Mouse (Mus musculus) ovary, adult 18-20 months (tissue): Measurements from ENCODE around the gene Cox10.

Experiments used
- DNase-seq: peaks from one replicate; pipeline ENCODE4 v3.0.0; 2022; ENCODE audit warnings: low spot score, mixed read lengths

The Cox10 gene

DNA sequence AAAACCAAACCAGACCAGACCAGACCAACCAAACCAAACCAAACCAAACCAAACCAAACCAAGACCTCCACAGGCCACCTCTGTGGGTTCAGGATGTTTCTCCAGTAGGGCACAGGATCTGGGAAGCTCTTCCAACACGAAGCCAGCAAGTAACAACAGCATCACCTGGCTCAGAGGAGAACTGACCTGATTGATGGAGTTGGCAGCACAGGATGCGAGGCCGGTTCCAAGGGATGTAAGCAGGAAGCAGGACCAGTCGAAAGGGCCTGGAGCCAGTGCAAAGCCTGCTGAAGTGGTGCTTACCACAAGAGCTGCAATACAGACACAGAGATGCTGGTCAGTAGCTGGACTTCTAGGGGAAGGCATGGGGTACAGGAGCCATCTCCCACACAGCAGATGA, 34.2 kb downstream of the Cox10 start:
- no peak for DNase-seq

DNA sequence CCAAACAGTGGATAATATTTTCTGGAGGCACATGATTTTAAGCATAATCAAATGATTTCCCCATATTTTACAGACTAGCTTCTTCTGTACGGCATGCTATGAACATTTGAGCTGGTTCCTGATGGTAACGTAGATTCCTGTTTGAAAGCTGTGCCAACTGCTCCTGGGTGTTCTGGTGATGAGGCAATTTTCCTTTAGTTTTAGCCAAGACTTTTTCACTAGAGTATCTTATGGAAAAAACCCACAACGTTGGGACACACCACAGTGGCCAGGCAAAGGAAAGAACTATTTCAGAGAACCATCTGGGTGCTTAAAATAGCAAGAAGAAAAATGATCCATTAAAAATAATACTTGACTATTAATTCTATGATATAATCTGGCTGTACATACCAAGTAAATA, 35.2 kb downstream of the Cox10 start:
- no peak for DNase-seq

DNA sequence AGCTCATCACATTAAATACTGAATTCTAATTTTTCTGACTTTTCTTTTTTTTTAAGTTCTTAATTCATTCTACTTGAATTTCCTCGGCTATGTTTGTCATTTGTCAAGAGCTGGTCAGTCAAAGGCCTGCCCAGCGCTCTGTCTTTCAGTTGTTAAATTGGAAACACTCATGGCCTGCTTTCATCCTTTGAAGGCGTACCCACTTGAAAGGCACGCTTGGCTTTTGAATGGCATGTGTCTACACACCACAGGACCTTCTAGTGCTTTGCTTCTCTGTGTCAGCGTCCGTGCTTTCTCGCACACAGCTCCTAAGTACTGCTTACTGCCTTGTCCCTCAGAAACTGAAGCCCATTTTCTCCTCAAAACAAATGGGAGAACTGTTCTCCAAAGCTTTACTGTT, 38.0 kb downstream of the Cox10 start:
- no peak for DNase-seq

DNA sequence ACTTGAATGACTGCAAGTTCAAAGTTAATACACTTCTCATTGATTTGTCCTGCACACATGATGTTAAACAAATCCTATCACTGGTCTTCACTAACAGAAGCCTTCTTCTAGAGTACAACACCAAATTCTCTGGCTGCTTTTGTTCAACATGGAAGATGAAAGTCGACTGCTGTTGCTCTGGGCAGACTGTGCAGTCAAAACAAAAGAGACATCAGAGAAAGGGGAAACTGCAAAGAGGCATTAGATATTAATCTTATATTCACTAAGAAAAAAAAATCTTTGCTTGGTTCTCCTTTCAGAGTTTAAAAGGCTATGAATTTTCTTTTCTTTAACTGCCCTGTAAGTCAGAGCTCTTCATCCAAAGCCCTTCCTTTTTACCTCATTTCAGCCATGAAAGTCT, 39.7 kb downstream of the Cox10 start:
- DNase-seq, result no peak

DNA sequence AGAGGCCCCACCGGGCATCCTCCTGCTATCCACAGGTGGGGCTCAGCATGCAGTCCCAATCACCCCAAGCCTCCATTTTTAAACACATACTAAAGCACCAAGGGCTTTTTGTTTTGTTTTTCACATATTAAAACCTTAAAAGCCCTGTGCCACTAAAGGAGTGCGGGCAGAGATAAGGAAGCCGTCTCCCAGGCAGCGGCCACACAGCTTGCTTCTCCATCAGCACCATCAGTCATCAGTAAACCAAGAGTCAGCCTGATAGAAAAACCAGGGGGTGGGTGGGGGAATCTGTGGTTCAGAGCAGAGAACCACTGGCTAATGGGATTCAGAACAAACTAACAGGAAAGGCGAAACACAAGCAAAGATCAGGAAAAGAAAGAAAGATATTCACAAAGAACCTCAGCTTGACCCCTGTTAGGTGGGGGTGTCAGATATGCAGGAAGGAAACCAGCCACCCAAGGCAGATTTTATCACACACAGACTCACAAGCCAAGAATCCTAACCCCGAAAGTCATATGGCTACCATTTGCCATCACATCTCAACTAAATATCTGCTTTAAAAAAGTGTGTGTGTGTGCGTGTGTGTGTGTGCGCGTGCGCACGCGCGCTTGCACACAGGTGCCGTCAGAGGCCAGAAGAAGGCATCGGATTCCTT, 41.7 kb downstream of the Cox10 start:
- DNase-seq, result no peak

DNA sequence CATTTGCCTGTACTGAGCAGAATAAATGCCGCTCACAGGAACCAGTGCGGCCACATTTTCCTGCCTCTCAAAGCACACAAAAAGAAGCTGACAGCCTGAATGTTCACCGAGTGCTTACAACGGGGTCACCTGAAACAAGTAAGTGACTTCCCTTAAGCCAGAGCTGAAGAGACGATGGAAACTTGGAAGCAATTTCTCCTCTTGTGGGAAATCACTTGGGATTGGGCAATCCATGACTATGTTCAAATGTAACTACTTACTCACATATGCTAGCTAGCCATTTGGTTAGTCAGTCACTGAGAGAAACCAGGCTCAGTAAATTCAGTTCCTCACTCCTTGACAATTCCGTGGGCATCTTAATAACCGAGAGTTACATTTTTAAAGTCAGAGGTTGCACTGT, 43.0 kb downstream of the Cox10 start:
- no peak for DNase-seq

DNA sequence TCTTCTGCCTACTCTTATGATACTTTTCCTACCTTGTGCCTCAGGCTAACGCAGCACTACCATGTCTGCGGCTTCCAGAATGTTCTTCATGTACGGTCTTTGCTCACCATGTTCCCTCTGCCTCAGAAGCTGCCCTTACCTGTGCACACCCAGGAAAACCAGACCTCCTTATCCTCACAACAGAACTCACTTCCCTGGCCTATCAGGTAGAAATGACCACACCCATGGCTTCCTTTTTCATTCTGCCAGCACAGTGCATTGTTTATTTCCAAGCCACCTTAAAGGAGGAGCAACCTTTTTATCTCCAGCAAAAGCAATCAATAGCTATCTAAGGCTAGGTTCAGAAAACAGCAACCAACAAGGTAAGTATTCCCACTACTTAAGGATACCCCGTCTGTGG, 43.6 kb downstream of the Cox10 start:
- DNase-seq, result no peak

DNA sequence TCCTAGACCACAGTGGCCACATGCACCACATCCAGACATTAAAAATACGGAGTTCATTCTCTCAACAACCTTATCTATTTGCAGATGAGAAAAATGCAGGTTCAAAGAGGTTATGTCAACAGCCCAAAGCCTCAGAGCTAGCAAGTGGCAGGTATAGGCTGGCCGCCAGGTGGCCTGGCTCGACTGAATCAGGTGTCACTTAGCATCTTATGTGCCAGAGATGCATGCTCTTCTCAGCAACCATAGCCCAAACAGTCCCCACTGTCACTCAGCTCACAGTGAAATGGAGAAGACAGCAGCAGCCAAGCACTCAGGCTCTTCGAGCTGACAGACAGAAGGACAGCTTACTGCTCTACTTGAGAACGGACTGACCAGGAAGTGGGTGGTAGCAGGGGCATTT, 44.6 kb downstream of the Cox10 start:
- no peak for DNase-seq

DNA sequence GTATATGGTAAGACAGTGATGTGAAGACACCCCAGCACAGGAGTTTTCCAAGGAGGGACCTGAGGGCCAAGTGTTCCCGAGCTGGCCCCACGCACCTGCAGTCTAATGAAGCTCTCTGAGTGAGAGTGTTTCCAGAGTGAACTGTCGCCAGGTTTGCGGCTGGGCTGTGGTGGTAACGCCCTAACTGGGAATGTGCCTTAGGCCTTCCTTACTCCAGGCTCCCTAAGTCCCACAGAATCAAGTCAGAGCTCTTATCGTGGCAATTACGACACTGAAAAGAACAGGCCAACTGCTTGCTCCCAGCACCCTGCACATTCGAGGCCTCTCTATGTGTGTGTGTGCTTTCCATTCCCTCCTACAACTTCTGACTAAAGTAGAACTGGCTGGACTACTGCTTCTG, 51.8 kb downstream of the Cox10 start:
- DNase-seq, result no peak

DNA sequence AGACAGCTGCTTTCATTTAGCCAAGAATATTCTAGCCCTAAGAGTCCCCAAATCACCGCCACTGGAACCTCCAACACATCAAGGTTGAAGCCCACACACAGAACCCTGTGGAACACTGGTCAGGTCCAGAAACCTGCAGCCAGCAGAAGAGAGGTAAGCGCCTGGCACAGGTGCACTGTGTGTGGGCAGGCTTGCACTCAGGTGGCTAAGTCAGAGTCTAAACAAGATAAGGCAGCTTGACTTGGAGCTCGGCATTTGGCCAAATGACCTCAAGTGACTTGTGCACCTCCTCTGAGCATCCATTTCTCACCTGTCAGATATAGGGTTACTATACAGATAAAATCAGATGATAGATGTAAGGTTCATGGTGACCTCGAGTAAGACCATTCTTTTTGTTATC, 53.4 kb downstream of the Cox10 start:
- no peak for DNase-seq

DNA sequence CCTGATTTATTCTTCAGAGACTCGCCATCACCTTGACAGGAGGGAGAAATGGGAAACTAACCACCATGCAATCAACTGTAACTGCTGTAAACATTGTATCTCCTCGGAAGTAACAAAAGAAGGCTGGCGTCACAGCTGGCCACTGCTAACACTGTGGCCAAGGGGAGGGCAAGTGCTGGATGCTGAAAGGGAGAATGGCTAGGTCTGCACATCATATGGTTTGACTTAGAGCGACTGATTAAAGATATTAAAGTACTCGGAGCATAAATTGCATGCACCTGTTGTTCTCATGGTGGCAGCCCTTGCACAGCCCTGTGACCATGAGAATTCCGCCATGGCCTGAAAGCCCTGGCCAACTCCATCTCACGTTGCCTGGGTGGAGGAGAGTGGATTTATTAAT, 54.7 kb downstream of the Cox10 start:
- DNase-seq, result no peak

DNA sequence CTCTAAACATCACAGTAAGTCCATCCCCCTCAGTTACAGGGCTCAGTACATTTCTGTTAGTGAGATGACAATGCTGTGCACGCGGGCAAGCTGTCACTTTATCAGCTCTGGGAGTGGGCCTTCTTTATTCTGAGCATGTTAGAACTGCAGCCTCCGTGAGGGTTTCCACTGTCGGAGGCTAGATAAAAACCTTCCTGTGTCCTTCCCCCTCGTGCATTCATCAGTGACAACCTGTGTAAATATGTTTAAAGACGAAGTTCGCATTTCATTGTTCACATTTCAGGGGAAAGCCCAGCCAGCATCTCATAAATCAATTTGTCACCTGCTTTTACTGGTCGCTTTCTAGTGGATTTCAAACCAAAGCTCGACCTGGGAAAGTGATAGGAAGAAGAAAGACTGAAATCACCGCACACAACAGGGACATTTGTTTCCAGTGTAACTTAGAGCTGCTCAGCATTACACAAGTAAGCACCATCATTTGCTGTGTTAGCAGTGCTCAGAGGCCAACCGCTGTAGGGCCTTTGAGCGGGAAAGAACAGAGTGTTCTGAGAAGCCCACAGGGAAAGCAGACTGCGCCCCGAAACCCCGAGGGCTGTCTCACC, 55.8 kb downstream of the Cox10 start:
- DNase-seq, result no peak

DNA sequence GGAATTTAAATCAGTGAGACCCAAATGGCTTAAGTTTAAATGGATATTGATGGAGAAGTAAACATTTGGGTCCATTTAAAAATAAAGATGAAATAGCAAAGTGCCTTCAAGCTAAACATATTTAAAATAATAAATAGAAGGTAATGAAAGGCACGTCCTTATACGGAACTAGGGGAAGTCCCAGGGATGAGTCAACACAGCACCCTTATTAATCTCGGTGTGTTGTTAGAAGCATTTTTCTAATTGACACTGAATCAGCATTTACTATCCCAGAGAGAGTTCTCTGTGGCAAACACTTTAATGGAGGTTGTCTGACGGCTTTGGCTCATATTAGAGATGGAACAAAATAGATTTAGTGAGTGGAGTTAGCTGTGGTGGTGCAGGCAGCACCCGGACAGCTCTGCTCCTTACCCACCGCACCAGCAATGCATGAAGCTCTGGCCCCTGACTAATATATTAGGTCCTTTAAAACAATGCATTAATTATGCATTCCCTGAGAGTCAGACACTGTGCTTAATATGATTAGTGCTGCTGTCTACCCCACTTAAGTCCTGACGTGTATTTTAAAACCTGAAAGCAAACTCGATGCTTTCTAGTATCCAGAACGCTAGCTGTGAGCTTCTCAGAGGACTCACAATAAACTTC, 56.7 kb downstream of the Cox10 start:
- no peak for DNase-seq

DNA sequence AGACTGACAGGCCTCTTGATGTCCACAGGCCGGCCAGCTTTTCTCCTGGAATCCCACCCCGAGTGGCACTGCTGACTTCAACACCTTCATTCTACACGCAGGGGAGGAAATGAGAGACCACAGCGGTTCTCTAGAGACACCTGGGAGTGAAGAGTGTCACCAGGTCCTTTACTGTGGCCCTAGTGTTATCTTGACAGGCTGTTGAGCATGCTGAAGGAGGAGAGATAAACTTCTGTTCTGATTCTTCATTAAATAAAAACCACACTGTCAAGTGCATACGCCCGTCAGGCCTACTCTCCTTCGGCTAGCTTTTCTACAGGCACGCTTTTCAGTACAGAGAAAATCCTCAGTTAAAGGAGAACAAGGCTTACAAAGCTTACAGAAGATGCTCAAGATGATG, 60.0 kb downstream of the Cox10 start:
- no peak for DNase-seq

DNA sequence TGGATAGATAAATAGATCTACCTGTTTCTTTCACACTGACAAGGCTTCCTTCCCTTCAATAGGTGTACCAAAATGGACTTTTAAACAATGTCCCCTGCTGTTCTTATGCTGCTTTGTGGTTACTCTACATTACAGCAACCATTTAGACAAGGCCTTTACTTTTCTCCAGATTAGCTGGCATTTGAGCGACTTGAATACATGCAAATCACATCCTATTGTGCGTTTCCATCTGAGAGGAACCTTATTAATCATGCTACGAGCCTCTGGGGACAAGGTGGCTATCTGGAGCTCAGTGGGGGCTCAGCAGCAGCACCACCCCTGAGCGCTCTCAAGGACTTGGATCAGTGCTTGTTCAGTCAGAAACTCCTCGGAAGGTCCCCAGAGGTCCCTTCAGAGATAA, 61.1 kb downstream of the Cox10 start:
- no peak for DNase-seq

DNA sequence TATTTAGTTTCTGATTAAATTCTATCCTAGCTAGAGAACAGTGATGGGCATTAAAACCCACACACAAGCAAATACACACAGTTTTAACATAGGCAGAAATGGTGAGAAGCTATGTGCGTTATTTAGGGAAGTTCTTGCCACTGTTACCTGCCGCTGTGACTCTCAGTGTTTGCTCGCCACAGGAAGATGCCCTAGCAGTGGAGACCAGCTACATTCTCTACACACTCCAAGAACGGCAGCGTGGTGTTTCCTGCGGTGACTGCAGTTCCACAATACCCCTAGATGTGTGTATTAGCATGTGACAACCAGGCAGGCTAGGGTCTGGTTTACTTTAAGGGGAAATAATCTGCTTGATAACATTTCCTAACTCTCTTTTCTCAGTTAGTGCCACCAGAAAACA, 64.0 kb downstream of the Cox10 start:
- DNase-seq, result no peak

DNA sequence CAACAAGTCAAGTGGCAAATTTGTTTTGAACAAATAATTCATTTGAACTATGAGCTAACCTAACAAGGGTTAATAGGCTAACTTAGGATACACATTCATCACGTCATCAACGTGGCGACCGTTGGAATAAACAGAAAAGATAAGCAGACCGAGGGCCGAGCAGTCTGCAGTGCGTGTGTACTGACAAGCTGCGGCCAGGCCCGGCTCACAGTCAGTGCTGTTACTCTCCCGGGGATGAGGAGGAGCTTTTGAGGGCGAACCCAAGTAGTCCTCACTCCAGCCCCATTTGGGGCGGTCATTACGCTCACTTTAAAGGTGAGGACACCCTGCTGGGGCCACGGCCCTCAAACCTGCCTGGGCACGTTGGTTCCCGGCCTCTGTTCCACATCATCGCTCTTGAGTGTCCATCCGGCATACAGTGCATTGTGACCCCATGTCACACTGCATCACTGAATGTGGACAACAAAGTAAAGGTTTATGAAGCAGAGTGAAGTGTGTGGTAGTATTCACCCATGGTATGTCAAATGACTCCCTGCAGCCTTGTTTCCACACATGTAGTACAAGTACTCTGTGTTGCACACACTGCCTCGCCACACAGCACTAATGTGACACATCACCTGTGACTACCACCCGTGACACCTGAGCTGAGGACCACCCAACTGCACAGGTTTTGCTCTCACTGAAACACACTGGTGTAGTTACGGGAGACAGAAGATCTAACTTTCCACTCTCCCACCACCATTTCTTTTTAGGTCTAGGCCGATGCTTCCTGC, 68.4 kb downstream of the Cox10 start:
- DNase-seq, result no peak

DNA sequence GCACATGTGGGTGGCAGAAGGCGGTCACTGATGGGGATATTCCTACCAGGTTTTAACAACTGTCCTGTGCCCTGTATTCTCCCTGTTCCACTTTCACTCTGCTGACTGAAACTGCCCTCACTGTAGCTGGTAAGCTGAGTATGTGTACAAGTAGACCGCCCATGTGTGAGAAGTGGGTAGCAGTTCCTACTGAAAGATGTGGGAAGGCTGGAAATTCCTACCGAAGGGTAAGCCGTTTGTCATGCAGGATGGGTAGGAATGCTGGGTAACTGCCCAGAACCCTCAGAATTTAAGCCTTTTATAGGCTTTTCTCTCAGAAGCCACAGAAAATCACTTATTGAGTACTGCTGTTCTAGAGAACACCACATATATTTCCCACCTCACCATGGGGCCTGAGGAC, 75.1 kb downstream of the Cox10 start:
- no peak for DNase-seq

DNA sequence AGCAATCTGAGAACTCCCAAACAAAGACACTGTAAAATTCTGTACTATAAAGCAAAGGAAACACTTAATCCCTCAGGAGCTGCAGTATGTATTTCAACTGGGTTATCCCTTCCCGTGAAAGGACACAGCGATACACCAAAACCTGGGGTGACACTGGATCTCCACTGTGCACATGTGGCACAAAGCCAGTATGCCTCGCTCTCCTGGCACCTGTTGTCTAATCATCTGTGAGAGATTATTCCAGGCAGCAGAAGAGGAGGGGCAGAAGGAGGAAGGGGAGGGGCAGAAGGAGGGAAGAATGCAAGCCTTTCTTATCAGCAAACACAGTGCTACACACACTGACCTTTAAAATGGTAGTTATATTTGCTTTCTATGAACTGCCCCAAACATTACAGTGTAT, 75.8 kb downstream of the Cox10 start:
- DNase-seq, result no peak

DNA sequence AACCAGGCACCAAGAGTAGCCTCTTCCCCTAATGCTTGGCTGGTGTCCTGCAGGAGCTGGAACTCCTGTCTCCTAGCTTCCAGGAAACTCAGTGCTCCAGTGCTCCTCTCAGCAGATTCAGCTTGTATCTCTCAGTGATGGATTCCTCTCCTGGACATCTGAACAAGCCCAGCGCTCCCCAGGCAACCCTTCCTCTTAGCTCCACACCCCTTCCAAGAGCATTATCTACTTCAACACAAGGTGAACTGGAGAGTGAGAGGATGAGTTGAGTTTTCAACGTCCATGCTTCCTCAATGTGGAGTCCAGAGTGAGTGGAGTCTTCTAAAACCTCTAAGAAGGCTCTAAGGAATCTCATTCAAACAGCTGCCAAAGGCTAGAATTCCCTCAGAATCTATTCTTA, 76.6 kb downstream of the Cox10 start:
- no peak for DNase-seq

DNA sequence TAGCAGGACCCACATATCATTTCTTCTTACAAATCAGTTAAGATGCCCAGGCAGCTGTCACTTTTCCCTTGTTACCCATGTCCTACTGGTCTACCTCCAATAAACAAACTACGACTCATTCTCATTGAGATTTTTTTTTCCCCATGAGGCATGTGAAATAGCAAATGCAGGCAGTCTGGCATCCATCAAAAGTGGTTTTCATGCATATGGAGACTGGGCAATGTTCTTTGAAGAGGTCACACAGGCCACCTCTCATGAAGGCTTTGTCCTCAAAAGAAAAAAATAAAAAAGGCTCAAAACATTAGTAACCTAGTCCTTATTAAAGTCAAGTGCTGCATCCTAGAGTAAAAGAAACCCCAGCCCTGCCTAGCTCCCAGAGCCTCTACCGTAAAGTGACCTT, 78.2 kb downstream of the Cox10 start:
- no peak for DNase-seq

DNA sequence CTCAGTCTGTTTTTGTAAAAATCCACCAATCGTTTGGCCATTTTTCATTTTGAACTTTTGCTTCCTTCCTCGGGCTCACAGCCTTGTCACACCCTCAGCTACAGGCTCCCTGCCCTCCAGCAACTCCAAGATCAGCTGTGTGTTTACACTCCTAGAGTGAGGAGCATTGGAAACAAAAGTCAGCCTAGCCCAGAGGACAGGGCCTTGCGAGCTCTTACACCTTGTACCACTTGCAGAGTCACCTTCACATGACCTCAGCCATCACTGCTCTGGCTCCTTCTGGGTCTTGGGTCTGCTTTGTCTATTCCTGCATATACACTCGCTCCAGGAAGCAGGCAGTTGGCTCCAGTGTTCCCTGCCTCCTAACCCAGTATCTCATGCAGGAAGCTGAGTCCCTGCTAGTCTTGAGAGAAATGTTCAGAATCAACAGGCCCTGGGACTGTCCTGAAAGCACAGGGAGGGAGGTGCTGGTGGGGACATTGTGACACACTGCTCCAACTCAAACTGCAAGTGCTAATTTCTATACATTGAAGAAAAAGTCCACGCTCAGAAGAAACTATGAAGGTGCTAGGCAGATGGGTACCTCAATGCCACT, 79.0 kb downstream of the Cox10 start:
- DNase-seq, result no peak

DNA sequence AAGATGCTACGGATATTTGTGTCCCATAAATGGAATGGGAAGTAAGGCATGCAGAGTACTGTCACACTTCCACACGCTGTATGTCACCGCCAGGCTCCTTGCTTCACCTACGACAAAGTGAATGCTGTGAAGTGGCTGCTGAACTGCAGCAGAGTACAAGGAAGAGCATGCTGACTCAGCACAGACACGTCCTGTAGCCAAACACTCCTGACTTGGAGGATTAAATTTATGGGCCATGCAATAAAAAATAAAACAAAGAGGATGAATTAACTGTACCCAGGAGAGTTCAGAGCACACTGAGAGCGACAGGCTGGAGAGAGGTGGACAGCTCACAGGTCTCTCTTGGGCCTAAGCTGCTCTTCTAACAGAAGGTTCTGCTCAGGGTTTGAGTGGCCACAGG, 79.8 kb downstream of the Cox10 start:
- DNase-seq, result no peak
